Mouse (Mus musculus): ENCODE data around the gene Ago3.

The Ago3 gene

GRCm38 (mm10) chr4:126438261-126438660, 8.9 kb upstream of the Ago3 start:
- TF ChIP-seq GATA4 (IDR thresholded peaks at IDR 0.05; ENCODE audit: insufficient replicate concordance, low read length) = no peak

- TF ChIP-seq GATA4 (IDR thresholded peaks at IDR 0.05; ENCODE audit: insufficient replicate concordance, low read length) = no peak
Measured at GRCm38 (mm10) chr4:126436268-126436667, 6.9 kb upstream of the Ago3 start.

GRCm38 (mm10) chr4:126434094-126434493, 4.7 kb upstream of the Ago3 start:
- no peak for TF ChIP-seq GATA4 (IDR thresholded peaks at IDR 0.05; ENCODE audit: insufficient replicate concordance, low read length)

GRCm38 (mm10) chr4:126433175-126433574, 3.8 kb upstream of the Ago3 start:
- no peak for TF ChIP-seq GATA4 (IDR thresholded peaks at IDR 0.05; ENCODE audit: insufficient replicate concordance, low read length)

GRCm38 (mm10) chr4:126431746-126432145, 2.4 kb upstream of the Ago3 start:
- TF ChIP-seq GATA4 (IDR thresholded peaks at IDR 0.05; ENCODE audit: insufficient replicate concordance, low read length) = no peak

- no peak for TF ChIP-seq GATA4 (IDR thresholded peaks at IDR 0.05; ENCODE audit: insufficient replicate concordance, low read length)
Measured at GRCm38 (mm10) chr4:126428682-126429346, 542 bp downstream of the Ago3 start.

GRCm38 (mm10) chr4:126423866-126424265, 5.5 kb downstream of the Ago3 start:
- TF ChIP-seq GATA4 (IDR thresholded peaks at IDR 0.05; ENCODE audit: insufficient replicate concordance, low read length) = no peak

- TF ChIP-seq GATA4 (IDR thresholded peaks at IDR 0.05; ENCODE audit: insufficient replicate concordance, low read length) = no peak
Measured at GRCm38 (mm10) chr4:126415707-126416106, 13.6 kb downstream of the Ago3 start.

GRCm38 (mm10) chr4:126412526-126412925, 16.8 kb downstream of the Ago3 start:
- TF ChIP-seq GATA4 (IDR thresholded peaks at IDR 0.05; ENCODE audit: insufficient replicate concordance, low read length) = no peak

- TF ChIP-seq GATA4 (IDR thresholded peaks at IDR 0.05; ENCODE audit: insufficient replicate concordance, low read length) = no peak
Measured at GRCm38 (mm10) chr4:126371497-126371896, 57.9 kb downstream of the Ago3 start.

GRCm38 (mm10) chr4:126360069-126360468, 69.3 kb downstream of the Ago3 start:
- TF ChIP-seq GATA4 (IDR thresholded peaks at IDR 0.05; ENCODE audit: insufficient replicate concordance, low read length) = no peak

GRCm38 (mm10) chr4:126343451-126343850, 85.9 kb downstream of the Ago3 start:
- no peak for TF ChIP-seq GATA4 (IDR thresholded peaks at IDR 0.05; ENCODE audit: insufficient replicate concordance, low read length)

GRCm38 (mm10) chr4:126339461-126339860, 89.9 kb downstream of the Ago3 start:
- TF ChIP-seq GATA4 (IDR thresholded peaks at IDR 0.05; ENCODE audit: insufficient replicate concordance, low read length) = no peak

GRCm38 (mm10) chr4:126332358-126332757, 97.0 kb downstream of the Ago3 start:
- TF ChIP-seq GATA4 (IDR thresholded peaks at IDR 0.05; ENCODE audit: insufficient replicate concordance, low read length) = no peak

GRCm38 (mm10) chr4:126331751-126332150, 97.6 kb downstream of the Ago3 start:
- TF ChIP-seq GATA4 (IDR thresholded peaks at IDR 0.05; ENCODE audit: insufficient replicate concordance, low read length) = no peak

GRCm38 (mm10) chr4:126330295-126330694, 99.1 kb downstream of the Ago3 start:
- no peak for TF ChIP-seq GATA4 (IDR thresholded peaks at IDR 0.05; ENCODE audit: insufficient replicate concordance, low read length)

GRCm38 (mm10) chr4:126326036-126326435, 103.3 kb downstream of the Ago3 start:
- no peak for TF ChIP-seq GATA4 (IDR thresholded peaks at IDR 0.05; ENCODE audit: insufficient replicate concordance, low read length)
